Mouse (Mus musculus) lung, embryonic 14.5 days (tissue): ENCODE data around the gene P2ry12. TPM values are rescaled to one million over a fixed set of nuclear protein-coding genes. Genes with fewer than 3 reads are reported as not detected.

Experiments used
- ATAC-seq: fragments of 200-750 bp; cut with Nextera tagmentation; 2 replicates; pipeline ENCODE4 v1.8.0; 2017; ENCODE audit warnings: mild to moderate bottlenecking, moderate TSS enrichment, moderate library complexity; ENCODE audit not compliant: insufficient read depth
- DNase-seq: peaks from one replicate; pipeline ENCODE4 v3.0.0-alpha.2; 2015
- H3K27ac ChIP-seq: fragments of 300-500 bp; sonication (generic); 2 replicates; pipeline ENCODE4 v1.5.1; 2014; ENCODE audit warnings: low read depth, mild to moderate bottlenecking, moderate library complexity
- H3K27me3 ChIP-seq: fragments of 300-500 bp; sonication (generic); 2 replicates; pipeline ENCODE4 v1.6.1; 2014; ENCODE audit warnings: low read length, control low read depth; ENCODE audit not compliant: insufficient read depth
- H3K36me3 ChIP-seq: fragments of 300-500 bp; sonication (generic); 2 replicates; pipeline ENCODE4 v1.6.1; 2014; ENCODE audit warnings: control low read depth; ENCODE audit not compliant: insufficient read depth
- H3K4me1 ChIP-seq: fragments of 300-500 bp; sonication (generic); 2 replicates; pipeline ENCODE4 v1.6.1; 2014; ENCODE audit warnings: antibody characterized with exemption, control low read depth; ENCODE audit not compliant: insufficient read depth
- H3K4me2 ChIP-seq: fragments of 300-500 bp; sonication (generic); 2 replicates; pipeline ENCODE4 v1.6.1; 2014; ENCODE audit warnings: mild to moderate bottlenecking
- H3K4me3 ChIP-seq: fragments of 300-500 bp; sonication (generic); 2 replicates; pipeline ENCODE4 v1.5.1; 2014; ENCODE audit warnings: low read depth, low read length
- H3K9ac ChIP-seq: fragments of 300-500 bp; sonication (generic); 2 replicates; pipeline ENCODE4 v1.6.1; 2014
- H3K9me3 ChIP-seq: fragments of 300-500 bp; sonication (generic); 2 replicates; pipeline ENCODE4 v1.6.1; 2016; ENCODE audit warnings: low read depth, low read length, control low read depth
- CTCF ChIP-seq: IDR thresholded peaks from 2 replicates; pipeline ENCODE4 v1.5.1; 2016; ENCODE audit warnings: antibody characterized with exemption, low read depth
- WGBS: fragments of 180-500 bp; shearing (Covaris S2); extraction: QIAGEN DNeasy Blood & Tissue Kit; methylation state at CpG from one replicate; pipeline ENCODE4 v1.1.7; 2014; 5-methylcytosine and 5-hydroxymethylcytosine counted together
- polyA plus RNA-seq: library from polyadenylated mRNA; unstranded; fragments of >200 nt; fragmentation: Nextera tagmentation; extraction: Ambion mirVana; gene quantifications from 2 replicates; pipeline ENCODE4 v1.2.1, GENCODE M21; 2014

The P2ry12 gene
- polyA plus RNA-seq, 1 experiment from 2014 or later: 2.6 TPM

- H3K27me3 ChIP-seq: no peaks in the 10 kb centered on the region
- no peak overlapping the region for H3K9ac ChIP-seq
- no peak overlapping the region for H3K4me3 ChIP-seq
- WGBS: 58% methylated on average over 8 of the region's 8 CpGs
- H3K27ac ChIP-seq: peak overlapping the region; percentile 68
- no peak for TF ChIP-seq CTCF
- peak; percentile 83 for ATAC-seq
- no peak overlapping the region for H3K4me2 ChIP-seq
- no peaks in the 10 kb centered on the region for H3K36me3 ChIP-seq
- DNase-seq: peak; percentile 52
- H3K4me1 ChIP-seq: 0 out of 2 replicates have a peak, but pooled peaks cover 7% of the 10 kb centered on the region
- H3K9me3 ChIP-seq: no peaks in the 10 kb centered on the region
These were observed 58.7 kb downstream of the P2ry12 start for GRCm38 (mm10) chr3:59203802-59204520.

GRCm38 (mm10) chr3:59197329-59197948 is 65.2 kb downstream of the P2ry12 start:
- H3K4me2 ChIP-seq: no peak overlapping the region
- H3K4me3 ChIP-seq: no peak overlapping the region
- no peaks in the 10 kb centered on the region for H3K9me3 ChIP-seq
- H3K9ac ChIP-seq: no peak overlapping the region
- H3K27me3 ChIP-seq: no peaks in the 10 kb centered on the region
- WGBS: 57% methylated on average over 4 of the region's 4 CpGs
- ATAC-seq (no peak), DNase-seq (no peak)
- H3K36me3 ChIP-seq: no peaks in the 10 kb centered on the region
- no peaks in the 10 kb centered on the region for H3K4me1 ChIP-seq
- no peak overlapping the region for H3K27ac ChIP-seq
- no peak for TF ChIP-seq CTCF

- 81% methylated on average over 7 of the region's 7 CpGs for WGBS
- H3K4me3 ChIP-seq: no peak within 1 kb of the TSS
- H3K27ac ChIP-seq: no peak within 1 kb of the TSS
- no peak for ATAC-seq
- no peaks in the 10 kb centered on the region for H3K36me3 ChIP-seq
- H3K4me2 ChIP-seq: no peak within 1 kb of the TSS
- no peak for TF ChIP-seq CTCF
- H3K27me3 ChIP-seq: no peaks in the 10 kb centered on the region
- no peak for DNase-seq
- no peaks in the 10 kb centered on the region for H3K9me3 ChIP-seq
- H3K9ac ChIP-seq: no peak within 1 kb of the TSS
- H3K4me1 ChIP-seq: no peaks in the 10 kb centered on the region
These were observed 67.7 kb downstream of the P2ry12 start, which contains the start of gene Gpr87 for GRCm38 (mm10) chr3:59194938-59195337. Gene Gpr87, minus strand, starts transcription at chr3:59195104.

GRCm38 (mm10) chr3:59194099-59194498 is 68.6 kb downstream of the P2ry12 start:
- Histone ChIP-seq H3K27ac (no peak overlapping the region), H3K9ac (no peak overlapping the region), H3K4me2 (no peak overlapping the region), H3K9me3 (no peaks in the 10 kb centered on the region), H3K4me3 (no peak overlapping the region), H3K4me1 (no peaks in the 10 kb centered on the region), H3K27me3 (no peaks in the 10 kb centered on the region), H3K36me3 (no peaks in the 10 kb centered on the region)
- ATAC-seq (no peak), DNase-seq (no peak)
- 90% methylated on average over 7 of the region's 7 CpGs for WGBS
- no peak for TF ChIP-seq CTCF

- no peaks in the 10 kb centered on the region for H3K36me3 ChIP-seq
- no peaks in the 10 kb centered on the region for H3K9me3 ChIP-seq
- H3K4me1 ChIP-seq: no peaks in the 10 kb centered on the region
- ATAC-seq (no peak), DNase-seq (no peak)
- H3K27ac ChIP-seq: no peak overlapping the region
- 94% methylated on average over 6 of the region's 6 CpGs for WGBS
- H3K4me3 ChIP-seq: no peak overlapping the region
- no peak for TF ChIP-seq CTCF
- H3K27me3 ChIP-seq: no peaks in the 10 kb centered on the region
- no peak overlapping the region for H3K4me2 ChIP-seq
- H3K9ac ChIP-seq: no peak overlapping the region
These were observed 71.0 kb downstream of the P2ry12 start for GRCm38 (mm10) chr3:59191674-59192073.

- H3K4me2 ChIP-seq: no peak overlapping the region
- WGBS: 69% methylated on average over 4 of the region's 4 CpGs
- TF ChIP-seq CTCF: no peak
These were observed 75.3 kb downstream of the P2ry12 start for GRCm38 (mm10) chr3:59187336-59187735.

GRCm38 (mm10) chr3:59185662-59186061 is 77.0 kb downstream of the P2ry12 start:
- DNase-seq (no peak), ATAC-seq (no peak)
- Histone ChIP-seq H3K4me3 (no peak overlapping the region), H3K27ac (no peak overlapping the region), H3K27me3 (no peaks in the 10 kb centered on the region), H3K4me2 (no peak overlapping the region), H3K36me3 (no peaks in the 10 kb centered on the region), H3K4me1 (no peaks in the 10 kb centered on the region), H3K9ac (no peak overlapping the region), H3K9me3 (no peaks in the 10 kb centered on the region)
- WGBS: 51% methylated on average over 4 of the region's 4 CpGs
- no peak for TF ChIP-seq CTCF

More at GRCm38 (mm10) chr3:59187336-59187735, 75.3 kb downstream of the P2ry12 start:
- H3K27ac ChIP-seq: no peak overlapping the region
- ATAC-seq: no peak
- no peaks in the 10 kb centered on the region for H3K9me3 ChIP-seq
- no peaks in the 10 kb centered on the region for H3K4me1 ChIP-seq
- H3K9ac ChIP-seq: no peak overlapping the region
- H3K27me3 ChIP-seq: no peaks in the 10 kb centered on the region
- H3K36me3 ChIP-seq: no peaks in the 10 kb centered on the region
- DNase-seq: no peak
- no peak overlapping the region for H3K4me3 ChIP-seq
